Mouse (Mus musculus) splenic B cell, adult 2 months (primary cell): ENCODE data around the gene Ifitm6.
"Not testable (repeated sequence)": the region's sequence is repeated elsewhere in the genome, so short reads cannot be mapped to it uniquely, and the experiment has no call there.

ENCODE experiments used
- DNase-seq: peaks from one replicate; pipeline ENCODE4 v3.0.0-alpha.2; 2011; ENCODE audit warnings: low read depth, low spot score
- H3K27me3 ChIP-seq: 2 replicates; pipeline ENCODE4 v1.6.1; 2012; ENCODE audit warnings: mild to moderate bottlenecking, low read length, moderate library complexity, mixed read lengths; ENCODE audit not compliant: control insufficient read depth, poor library complexity, insufficient read depth, severe bottlenecking
- H3K36me3 ChIP-seq: 2 replicates; pipeline ENCODE4 v1.6.1; 2012; ENCODE audit warnings: mild to moderate bottlenecking, low read length, moderate library complexity, mixed read lengths; ENCODE audit not compliant: control insufficient read depth, poor library complexity, insufficient read depth, severe bottlenecking

The Ifitm6 gene

GRCm38 (mm10) chr7:141006446-141006845 lies 11.3 kb downstream of the Ifitm6 start:
- DNase-seq, result no peak
- Histone ChIP-seq H3K27me3 (no peaks in the 10 kb centered on the region), H3K36me3 (no peaks in the 10 kb centered on the region)

DNA sequence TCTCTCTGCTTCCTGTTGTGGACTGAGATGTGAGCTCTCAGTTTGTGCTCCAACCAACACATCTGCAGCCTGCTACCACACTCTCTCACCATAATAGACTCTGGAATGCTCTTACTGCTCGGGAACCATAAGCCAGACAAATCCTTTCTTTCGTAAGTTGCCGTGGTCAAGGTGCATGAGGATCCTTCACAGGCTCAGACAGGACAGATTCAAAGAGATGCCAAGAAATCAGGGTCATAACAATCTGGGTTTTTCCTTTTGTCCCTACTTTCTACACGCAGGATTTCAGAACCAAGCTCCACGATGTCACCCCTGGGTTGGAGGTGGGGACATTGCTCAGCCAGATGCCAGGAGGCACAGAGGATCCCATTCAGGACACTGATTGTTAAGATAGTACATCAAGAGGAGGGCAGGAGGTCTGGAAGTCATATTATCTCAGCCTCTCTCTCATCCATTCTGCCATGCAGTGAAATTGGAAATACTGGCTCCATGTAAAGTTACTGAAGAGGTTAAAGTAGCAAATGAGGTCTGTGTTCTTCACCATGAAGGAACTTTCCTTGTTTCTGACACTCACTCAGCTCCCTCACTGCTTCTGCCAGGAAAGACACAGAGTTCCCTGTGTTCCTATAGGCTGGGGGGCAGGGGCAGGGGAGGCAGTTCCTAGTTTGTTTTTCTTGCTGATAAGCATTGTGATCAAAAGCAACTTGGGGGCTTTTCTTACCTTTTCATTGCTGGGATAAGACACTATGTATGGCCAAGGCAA lies 14.3 kb downstream of the Ifitm6 start:
- Histone ChIP-seq H3K27me3 (no peaks in the 10 kb centered on the region), H3K36me3 (no peaks in the 10 kb centered on the region)
- DNase-seq, result no peak

DNA sequence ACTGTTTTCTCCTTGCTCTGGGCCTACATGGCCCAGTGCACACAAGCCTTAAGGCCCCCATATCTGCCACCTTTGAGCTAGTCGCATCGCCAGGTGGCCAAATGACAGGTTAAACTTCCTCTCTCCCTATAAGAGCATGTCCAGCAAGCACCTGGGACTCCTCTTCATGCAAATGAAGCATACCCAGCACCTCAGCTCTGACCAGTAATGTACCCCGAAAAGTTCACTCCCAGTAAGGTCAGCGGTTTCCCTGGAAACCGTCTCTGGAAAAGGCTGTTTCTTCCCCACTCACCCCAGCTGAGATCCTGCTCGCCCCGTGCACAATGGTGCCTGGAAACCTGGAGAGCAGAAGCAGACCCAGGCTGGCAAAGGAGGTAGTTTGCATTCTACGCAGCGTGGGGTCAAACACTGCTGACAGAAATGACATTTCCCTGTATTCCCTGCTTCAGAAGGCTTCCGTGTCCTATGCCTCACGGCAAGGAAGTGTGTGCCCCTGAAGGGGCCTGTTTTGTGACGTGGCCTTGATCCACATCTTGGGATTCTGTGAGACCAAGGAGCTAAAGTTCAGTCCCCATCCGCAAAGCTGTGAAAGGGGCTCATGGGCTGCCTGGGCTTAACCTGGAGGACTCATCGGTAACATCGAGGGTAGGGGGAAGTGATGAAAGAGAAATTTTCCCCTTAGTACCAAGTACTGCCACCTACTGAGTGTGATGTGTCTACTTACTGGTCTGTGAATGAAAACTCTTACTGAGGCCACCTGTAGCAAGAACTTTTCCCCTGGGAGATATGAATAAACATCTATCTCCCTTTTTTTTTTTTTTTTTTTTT lies 16.6 kb downstream of the Ifitm6 start:
- DNase-seq, result no peak
- H3K36me3 ChIP-seq, result no peaks in the 10 kb centered on the region
- no peaks in the 10 kb centered on the region for H3K27me3 ChIP-seq

- DNase-seq, result peak; percentile 48
- Histone ChIP-seq H3K27me3 (no peaks in the 10 kb centered on the region), H3K36me3 (no peaks in the 10 kb centered on the region)
Measured at GRCm38 (mm10) chr7:140998853-140999700, 18.6 kb downstream of the Ifitm6 start.

DNA sequence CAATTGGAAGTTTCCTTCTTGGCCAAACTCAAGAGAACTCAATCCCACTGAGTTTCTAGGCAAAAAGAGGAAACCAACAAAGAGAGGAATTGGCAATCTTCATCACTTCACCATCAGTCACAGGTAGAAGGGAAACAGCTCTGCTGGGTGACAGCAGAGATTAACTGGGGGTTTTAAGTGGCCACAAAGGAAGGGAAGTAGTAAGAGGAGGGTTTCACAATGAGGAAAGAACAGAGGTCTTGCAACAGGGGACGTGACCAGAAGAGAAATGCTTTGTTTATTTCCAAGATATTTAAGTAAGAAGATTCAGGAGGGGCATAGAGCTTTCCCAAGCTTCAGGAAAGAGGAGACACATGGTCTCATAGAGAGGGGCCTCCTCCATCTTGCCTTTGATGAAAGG lies 19.9 kb downstream of the Ifitm6 start:
- no peaks in the 10 kb centered on the region for H3K27me3 ChIP-seq
- no peaks in the 10 kb centered on the region for H3K36me3 ChIP-seq
- no peak for DNase-seq

GRCm38 (mm10) chr7:140991117-140991689 lies 26.5 kb downstream of the Ifitm6 start:
- peak; percentile 30 for DNase-seq
- H3K27me3 ChIP-seq, result no peaks in the 10 kb centered on the region

DNA sequence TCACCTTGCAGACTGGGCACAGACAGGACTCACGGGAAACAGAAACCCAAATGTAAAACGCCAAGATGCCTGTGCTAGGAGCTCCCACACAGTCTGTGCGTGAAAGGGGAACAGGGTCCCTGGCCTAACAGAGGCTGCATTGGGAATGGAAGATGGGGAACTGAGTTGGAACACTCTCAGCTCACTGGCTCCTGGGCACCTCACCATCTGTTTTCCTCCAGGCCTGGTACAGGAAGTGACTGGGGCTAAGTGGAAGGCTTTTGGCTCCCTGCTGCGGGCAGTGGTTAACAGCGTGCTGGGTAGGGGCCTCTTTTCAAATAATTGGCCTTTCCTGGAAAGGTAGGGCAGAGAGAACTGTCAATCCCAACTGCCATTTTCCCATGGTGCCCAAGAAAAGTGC lies 27.1 kb downstream of the Ifitm6 start:
- H3K27me3 ChIP-seq, result no peaks in the 10 kb centered on the region
- H3K36me3 ChIP-seq, result no peaks in the 10 kb centered on the region
- no peak for DNase-seq

More at GRCm38 (mm10) chr7:140991117-140991689, 26.5 kb downstream of the Ifitm6 start:
- no peaks in the 10 kb centered on the region for H3K36me3 ChIP-seq

GRCm38 (mm10) chr7:140990185-140990584 lies 27.5 kb downstream of the Ifitm6 start:
- Histone ChIP-seq H3K36me3 (no peaks in the 10 kb centered on the region), H3K27me3 (no peaks in the 10 kb centered on the region)
- no peak for DNase-seq

DNA sequence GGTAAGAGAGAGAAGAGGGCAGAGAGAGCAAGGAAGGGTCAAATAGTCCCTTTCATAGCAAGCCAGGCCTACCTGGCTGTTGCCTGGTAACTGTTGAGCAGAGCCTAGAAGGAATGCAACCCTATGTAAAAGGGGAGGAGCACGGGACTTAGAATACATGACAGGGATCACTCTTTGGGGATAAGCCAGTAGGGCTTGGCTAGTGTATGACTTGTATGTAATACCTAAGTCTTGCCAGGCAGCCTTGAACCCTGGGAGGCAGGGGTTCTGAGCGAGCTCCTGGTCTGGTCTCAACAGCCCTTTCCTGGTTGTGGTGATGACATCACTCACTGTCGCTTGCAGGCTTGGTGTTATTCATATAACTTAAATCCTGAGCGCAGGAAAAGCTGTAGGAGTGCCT lies 28.7 kb downstream of the Ifitm6 start:
- DNase-seq, result no peak
- no peaks in the 10 kb centered on the region for H3K27me3 ChIP-seq
- no peaks in the 10 kb centered on the region for H3K36me3 ChIP-seq

DNA sequence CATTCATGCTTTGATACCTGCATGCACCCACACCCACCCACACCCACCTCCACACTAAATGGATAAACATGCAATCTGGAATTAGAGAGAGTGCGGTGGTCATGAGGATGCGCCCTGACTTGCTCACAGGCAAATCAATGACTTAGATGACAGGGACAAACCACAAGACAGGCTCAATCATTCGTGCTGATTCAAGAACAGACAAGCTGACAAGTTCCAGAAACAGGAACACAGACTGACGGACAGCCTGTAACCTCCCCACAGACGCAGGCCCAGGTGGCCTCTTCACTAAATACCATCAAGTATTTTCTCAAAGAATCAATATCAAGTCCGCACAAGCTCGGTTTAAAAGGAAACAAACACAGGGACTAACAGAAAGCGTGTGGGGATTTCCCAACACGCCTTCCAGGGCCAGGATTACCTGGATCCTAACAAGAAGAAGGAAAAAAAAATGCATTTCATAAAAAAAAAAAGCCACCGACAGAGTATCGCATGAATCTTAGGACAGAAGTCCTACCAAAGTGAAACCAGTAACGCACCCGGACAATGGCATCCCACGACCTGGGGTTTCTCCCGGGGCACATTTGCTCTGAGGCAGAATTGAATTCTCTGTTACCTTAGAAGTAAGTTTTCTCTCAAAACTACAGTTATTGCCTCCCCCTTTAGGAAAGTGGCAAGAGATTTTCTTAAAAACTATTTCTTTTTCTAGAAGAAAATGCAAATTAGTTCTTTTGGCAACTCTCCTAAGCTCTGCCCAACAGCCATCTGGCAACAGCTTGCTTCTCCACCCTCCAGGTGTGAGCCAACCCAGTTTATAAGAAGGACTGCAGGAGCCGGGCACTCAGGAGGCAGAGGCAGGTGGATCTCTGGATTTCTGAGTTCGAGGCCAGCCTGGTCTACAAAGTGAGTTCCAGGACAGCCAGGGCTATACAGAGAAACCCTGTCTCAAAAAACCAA lies 30.3 kb downstream of the Ifitm6 start:
- DNase-seq, result no peak
- H3K36me3 ChIP-seq, result no peaks in the 10 kb centered on the region
- no peaks in the 10 kb centered on the region for H3K27me3 ChIP-seq

GRCm38 (mm10) chr7:140982971-140983370 lies 34.8 kb downstream of the Ifitm6 start:
- no peaks in the 10 kb centered on the region for H3K27me3 ChIP-seq
- no peak for DNase-seq
- no peaks in the 10 kb centered on the region for H3K36me3 ChIP-seq

DNA sequence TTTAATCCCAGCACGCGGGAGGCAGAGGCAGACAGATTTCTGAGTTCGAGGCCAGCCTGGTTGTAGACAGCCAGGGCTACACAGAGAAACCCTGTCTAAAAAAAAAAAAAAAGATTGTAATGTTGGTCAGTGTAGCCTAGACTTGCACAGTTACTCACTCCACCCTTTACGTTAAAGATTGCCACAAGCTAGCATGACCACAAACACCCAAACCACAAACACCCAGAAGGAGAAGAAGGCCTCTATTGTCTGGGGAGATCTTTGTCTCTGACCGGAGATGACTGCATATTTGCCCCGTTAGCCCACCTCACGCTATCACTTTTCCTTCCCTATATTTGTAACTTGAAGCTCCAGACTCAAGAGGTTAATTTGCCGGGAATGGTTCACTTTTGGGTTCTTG lies 36.0 kb downstream of the Ifitm6 start:
- no peak for DNase-seq
- Histone ChIP-seq H3K36me3 (no peaks in the 10 kb centered on the region), H3K27me3 (no peaks in the 10 kb centered on the region)

DNA sequence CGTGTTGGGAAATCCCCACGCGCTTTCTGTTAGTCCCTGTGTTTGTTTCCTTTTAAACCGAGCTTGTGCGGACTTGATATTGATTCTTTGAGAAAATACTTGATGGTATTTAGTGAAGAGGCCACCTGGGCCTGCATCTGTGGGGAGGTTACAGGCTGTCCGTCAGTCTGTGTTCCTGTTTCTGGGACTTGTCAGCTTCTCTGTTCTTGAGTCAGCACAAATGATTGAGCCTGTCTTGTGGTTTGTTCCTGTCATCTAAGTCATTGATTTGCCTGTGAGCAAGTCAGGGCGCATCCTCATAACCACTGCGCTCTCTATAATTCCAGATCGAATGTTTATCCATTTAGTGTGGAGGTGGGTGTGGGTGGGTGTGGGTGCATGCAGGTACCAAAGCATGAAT lies 41.0 kb downstream of the Ifitm6 start:
- H3K27me3 ChIP-seq, DNase-seq, H3K36me3 ChIP-seq: not testable (repeated sequence)
